Mouse (Mus musculus) hindbrain, embryonic 16.5 days (tissue): ENCODE results near the gene 4921511C20Rik. TPM values are rescaled to one million over a fixed set of nuclear protein-coding genes. Genes with fewer than 3 reads are reported as not detected.

Experiments used
- ATAC-seq: fragments of 200-750 bp; cut with Nextera tagmentation; 2 replicates; pipeline ENCODE4 v1.8.0; 2017; ENCODE audit warnings: moderate TSS enrichment, moderate library complexity
- H3K27ac ChIP-seq: fragments of 300-500 bp; sonication (generic); 2 replicates; pipeline ENCODE4 v1.5.1; 2014; ENCODE audit warnings: low read depth, mild to moderate bottlenecking, control low read depth, low read length, moderate library complexity
- H3K27me3 ChIP-seq: fragments of 300-500 bp; sonication (generic); replicated peaks from 2 replicates; pipeline ENCODE4 v1.6.1; 2014; ENCODE audit warnings: low read length; ENCODE audit not compliant: control insufficient read depth, insufficient read depth
- H3K36me3 ChIP-seq: fragments of 300-500 bp; sonication (generic); 2 replicates; pipeline ENCODE4 v1.6.1; 2014; ENCODE audit warnings: mild to moderate bottlenecking, low read length, moderate library complexity, mixed read lengths; ENCODE audit not compliant: control insufficient read depth, insufficient read depth
- H3K4me1 ChIP-seq: fragments of 300-500 bp; sonication (generic); 2 replicates; pipeline ENCODE4 v1.6.1; 2014; ENCODE audit warnings: low read depth, low read length; ENCODE audit not compliant: control insufficient read depth, insufficient read depth
- H3K4me2 ChIP-seq: fragments of 300-500 bp; sonication (generic); 2 replicates; pipeline ENCODE4 v1.6.1; 2014; ENCODE audit warnings: mild to moderate bottlenecking, low read length, control low read depth, moderate library complexity
- H3K4me3 ChIP-seq: fragments of 300-500 bp; sonication (generic); 2 replicates; pipeline ENCODE4 v1.5.1; 2014; ENCODE audit warnings: mild to moderate bottlenecking, low read length, control low read depth, moderate library complexity
- H3K9ac ChIP-seq: fragments of 300-500 bp; sonication (generic); 2 replicates; pipeline ENCODE4 v1.6.1; 2014; ENCODE audit warnings: low read depth, mild to moderate bottlenecking, control low read depth, low read length, moderate library complexity
- H3K9me3 ChIP-seq: fragments of 300-500 bp; sonication (generic); 2 replicates; pipeline ENCODE4 v1.6.1; 2014; ENCODE audit warnings: mild to moderate bottlenecking, low read length, moderate library complexity; ENCODE audit not compliant: control insufficient read depth
- WGBS: fragments of 180-500 bp; shearing (Covaris S2); extraction: QIAGEN DNeasy Blood & Tissue Kit; methylation state at CpG from one replicate; pipeline ENCODE4 v1.1.7; 2014; 5-methylcytosine and 5-hydroxymethylcytosine counted together
- polyA plus RNA-seq: library from polyadenylated mRNA; unstranded; fragments of >200 nt; fragmentation: Nextera tagmentation; extraction: Ambion mirVana; gene quantifications from 2 replicates; pipeline ENCODE4 v1.2.1, GENCODE M21; 2015

4921511C20Rik gene
- not detected in 2 replicates for polyA plus RNA-seq

DNA sequence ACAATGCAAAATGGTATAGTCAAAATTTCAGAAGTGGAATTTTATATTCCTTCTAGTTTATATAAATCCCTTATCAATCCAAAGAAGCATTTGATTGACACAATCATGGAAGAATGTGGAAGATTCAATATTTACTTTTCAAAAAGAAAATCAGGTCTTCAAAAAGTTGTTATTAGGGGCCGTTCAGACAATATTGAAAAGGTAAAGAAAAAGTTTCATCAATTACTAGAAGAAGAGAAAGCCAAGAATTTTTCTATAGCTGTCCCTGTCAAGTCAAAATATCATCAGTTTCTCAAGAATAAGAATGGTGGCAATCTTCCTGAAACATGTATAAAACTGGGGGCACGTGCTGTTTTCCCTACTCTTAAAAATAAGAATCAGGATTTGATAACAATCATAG, at the start of gene 4921511C20Rik:
Gene 4921511C20Rik (plus strand): TSS at position 301 of the 400 bp plus-strand sequence.
- no peaks in the 10 kb centered on the region for H3K27me3 ChIP-seq
- no peaks in the 10 kb centered on the region for H3K4me1 ChIP-seq
- no peaks in the 10 kb centered on the region for H3K9me3 ChIP-seq
- H3K36me3 ChIP-seq, result no peaks in the 10 kb centered on the region
- no peak within 1 kb of the TSS for H3K9ac ChIP-seq
- H3K27ac ChIP-seq, result no peak within 1 kb of the TSS
- H3K4me2 ChIP-seq, result no peak within 1 kb of the TSS
- ATAC-seq, result no peak
- H3K4me3 ChIP-seq, result no peak within 1 kb of the TSS
- WGBS, result 85% methylated on average over 2 of the region's 2 CpGs
